Mouse (Mus musculus): ENCODE measurements around the gene D10Wsu102e.

- TF ChIP-seq POLR2A (IDR thresholded peaks at IDR 0.05; ENCODE audit: insufficient read depth, low read depth, low read length) (no peak), CTCF (IDR thresholded peaks at IDR 0.05) (no peak), EP300 (IDR thresholded peaks at IDR 0.05; ENCODE audit: insufficient read depth, low read depth, low read length) (no peak)
Measured at GRCm38 (mm10) chr10:83343171-83343570, 16.9 kb upstream of the D10Wsu102e start.
